Mouse (Mus musculus): Measurements from ENCODE around the gene Gm11568. TPM values are rescaled to one million over a fixed set of nuclear protein-coding genes. Genes with fewer than 3 reads are reported as not detected.

Gm11568 gene
- polyA plus RNA-seq (2017; shearing (Covaris generic)): not detected

DNA sequence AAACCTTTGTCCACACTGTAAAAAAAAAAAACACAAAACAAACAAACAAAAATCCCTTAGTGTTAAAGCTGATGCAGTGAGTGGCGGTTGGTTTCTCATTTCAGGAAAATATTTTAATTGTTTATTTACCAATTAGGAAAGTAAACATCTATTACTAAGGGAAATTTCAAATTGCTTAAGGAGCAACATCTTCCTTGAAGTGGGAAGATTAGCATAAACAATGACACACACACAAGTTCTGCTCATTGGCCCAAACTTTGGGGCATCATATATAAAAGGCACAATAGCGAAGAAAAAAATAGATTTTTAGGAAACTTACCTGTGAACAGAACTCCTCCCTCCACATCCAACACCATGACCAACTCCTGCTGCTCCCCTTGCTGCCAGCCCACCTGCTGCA lies at the start of gene Gm11568:
TSS of gene Gm11568 (plus strand) at position 301 of the 400 bp plus-strand sequence.

DNA sequence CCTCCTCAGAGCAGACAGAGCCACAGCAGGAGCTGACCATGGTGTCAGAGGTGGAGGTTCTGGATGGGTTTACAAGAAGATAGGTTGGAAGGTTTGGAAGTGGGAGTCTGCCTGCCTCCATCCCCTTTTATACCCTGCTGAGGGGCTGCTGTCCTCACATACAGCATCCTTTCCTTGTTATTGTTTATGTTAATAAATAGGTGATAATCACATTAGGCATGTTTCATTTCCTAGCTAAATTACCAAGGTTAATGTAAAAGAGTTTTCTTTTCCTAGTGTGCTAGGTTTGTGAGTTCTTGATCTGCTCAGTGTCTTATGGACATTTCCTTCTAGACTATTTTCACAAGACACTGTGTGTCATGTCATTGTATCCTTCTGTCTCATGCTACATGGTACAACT lies 47.9 kb upstream of the Gm11568 start, which contains the start of gene Krtap4-13:
TSS of gene Krtap4-13 (minus strand) at position 101 of the 400 bp plus-strand sequence.

DNA sequence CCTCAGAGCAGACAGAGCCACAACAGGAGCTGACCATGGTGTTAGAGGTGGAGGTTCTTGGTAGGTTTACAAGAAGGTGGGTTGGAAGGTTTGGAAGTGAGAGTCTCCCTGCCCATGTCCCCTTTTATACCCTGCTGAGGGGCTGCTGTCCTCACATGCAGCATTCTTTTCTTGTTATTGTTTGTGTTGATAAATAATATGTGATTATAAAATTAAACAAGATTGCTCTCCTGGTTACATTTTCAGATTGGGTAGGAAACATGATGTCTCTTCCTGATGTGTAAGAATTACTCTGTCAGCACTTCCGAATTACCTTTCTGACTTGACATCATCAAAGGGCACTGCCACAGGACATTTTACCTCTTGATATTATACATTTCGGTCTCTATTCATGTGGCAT lies 42.2 kb upstream of the Gm11568 start, which contains the start of gene Gm11564:
TSS of gene Gm11564 (minus strand) at position 101 of the 400 bp plus-strand sequence.

DNA sequence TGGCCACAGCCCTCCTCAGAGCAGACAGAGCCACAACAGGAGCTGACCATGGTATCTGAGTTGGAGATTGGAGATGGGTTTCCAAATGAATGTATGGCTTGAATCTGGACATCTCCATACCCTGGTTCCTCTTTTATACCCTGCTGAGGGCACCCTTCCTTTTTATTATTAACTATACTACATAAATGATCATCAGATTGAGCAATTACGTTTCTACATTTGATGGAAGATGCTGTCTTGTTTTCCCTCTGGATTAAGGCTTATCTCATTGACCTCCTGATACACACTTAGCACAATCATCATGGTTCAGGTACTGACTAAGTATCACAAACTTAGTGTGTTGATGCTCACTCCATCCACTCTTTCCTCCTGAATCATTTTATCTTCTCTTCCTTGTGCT lies 19.8 kb upstream of the Gm11568 start, which contains the start of gene 2300003K06Rik:
TSS of gene 2300003K06Rik (minus strand) at position 101 of the 400 bp plus-strand sequence.

DNA sequence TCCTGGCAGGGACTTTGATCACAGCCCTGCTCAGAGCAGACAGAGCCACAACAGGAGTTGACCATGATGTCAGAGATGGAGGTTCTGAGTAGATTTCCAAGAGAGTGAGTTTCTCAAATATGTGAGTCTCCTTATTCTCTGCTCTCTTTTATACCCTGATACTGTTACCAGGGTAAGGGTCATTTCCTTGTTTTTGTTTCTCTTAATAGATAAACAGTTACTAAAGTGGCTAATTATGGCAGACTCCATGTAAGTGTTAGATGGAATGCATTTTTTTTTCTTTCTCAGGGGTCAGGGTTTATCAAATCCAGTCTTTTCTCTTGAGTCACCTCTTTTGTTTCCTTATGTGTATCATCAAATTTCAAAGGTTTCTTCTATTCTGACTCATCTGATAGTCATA lies 6.2 kb upstream of the Gm11568 start, which contains the start of gene Krtap4-16:
TSS of gene Krtap4-16 (minus strand) at position 101 of the 400 bp plus-strand sequence.

DNA sequence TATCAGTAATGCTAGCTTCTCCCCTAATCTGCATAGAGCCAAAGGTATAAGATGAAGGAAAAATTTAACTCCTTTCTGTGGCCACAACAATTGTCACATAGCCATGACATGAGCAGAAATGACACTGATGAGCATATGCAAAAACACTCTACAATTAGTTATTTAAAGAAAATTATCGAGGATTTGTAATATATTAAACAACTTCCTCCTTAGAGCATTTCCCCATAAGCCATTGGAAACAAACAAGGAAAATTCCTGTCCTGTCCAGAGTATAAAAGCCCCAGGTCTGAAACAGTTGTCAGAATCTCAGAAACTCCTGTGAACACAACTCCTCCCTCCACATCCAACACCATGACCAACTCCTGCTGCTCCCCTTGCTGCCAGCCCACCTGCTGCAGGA lies 6.5 kb downstream of the Gm11568 start, which contains the start of gene Gm11559:
TSS of gene Gm11559 (plus strand) at position 301 of the 400 bp plus-strand sequence.

DNA sequence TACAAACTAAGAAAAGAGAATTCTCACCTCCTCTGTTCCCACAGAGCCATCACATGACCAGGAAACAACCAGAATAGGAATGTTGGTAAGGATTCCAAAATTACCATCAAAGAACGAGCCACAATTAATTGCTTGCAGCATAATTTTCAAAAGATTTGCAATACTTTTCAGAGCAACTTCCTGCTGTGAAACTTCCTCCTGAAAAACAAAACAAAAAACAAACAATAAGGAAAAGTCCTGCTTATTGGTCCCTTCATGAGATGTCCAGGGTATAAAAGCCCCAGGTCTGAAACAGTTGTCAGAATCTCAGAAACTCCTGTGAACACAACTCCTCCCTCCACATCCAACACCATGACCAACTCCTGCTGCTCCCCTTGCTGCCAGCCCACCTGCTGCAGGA lies 15.4 kb downstream of the Gm11568 start, which contains the start of gene Krtap9-1:
TSS of gene Krtap9-1 (plus strand) at position 301 of the 400 bp plus-strand sequence.

DNA sequence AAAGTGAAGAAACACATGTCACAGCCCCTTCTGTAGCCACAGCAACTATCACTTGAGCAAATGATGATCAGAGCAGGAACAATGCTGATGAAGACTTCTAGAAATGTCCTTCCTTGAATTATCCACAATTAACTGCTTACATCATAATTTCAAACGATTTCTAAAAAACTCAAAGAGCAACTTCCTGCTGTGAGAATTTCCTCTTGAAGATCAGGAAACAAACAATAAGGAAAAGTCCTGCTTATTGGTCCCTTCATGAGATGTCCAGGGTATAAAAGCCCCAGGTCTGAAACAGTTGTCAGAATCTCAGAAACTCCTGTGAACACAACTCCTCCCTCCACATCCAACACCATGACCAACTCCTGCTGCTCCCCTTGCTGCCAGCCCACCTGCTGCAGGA lies 21.2 kb downstream of the Gm11568 start, which contains the start of gene Gm11567:
TSS of gene Gm11567 (plus strand) at position 301 of the 400 bp plus-strand sequence.

DNA sequence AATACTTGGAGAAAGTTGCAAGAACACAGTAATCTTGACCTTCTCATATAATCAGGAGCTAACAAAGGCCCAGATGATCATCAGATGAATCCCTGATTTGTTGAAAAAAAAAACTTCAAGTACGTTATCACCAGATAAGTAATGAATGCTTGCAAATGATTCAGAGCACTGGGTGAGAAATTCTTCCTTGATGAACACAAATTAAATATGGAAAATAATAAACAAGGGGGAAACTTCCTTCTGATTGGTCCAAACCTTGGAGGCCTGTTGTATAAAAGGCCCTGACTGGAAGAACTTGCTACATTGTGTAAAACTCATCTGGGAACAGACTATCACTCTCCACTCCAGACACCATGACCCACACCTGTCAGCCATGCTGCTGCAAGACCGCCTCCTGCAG lies 49.9 kb downstream of the Gm11568 start, which contains the start of gene Krtap31-1:
TSS of gene Krtap31-1 (plus strand) at position 301 of the 400 bp plus-strand sequence.

Other genes with a start within 250 kb of the Gm11568 start
- not detected for gene Gm11937, start 247.7 kb upstream of the Gm11568 start, polyA plus RNA-seq (2017; shearing (Covaris generic))
- not detected for gene Krtap2-4, start 243.1 kb upstream of the Gm11568 start, polyA plus RNA-seq (2017; shearing (Covaris generic))
- gene Gm11562, start 237.5 kb upstream of the Gm11568 start, polyA plus RNA-seq (2017; shearing (Covaris generic)): not detected
- gene Krtap4-1, start 229.7 kb upstream of the Gm11568 start, polyA plus RNA-seq (2017; shearing (Covaris generic)): not detected
- not detected for gene Krtap4-2, start 222.8 kb upstream of the Gm11568 start, polyA plus RNA-seq (2017; shearing (Covaris generic))
- not detected for gene Krtap4-7, start 213.8 kb upstream of the Gm11568 start, polyA plus RNA-seq (2017; shearing (Covaris generic))
- gene Gm11555, start 207.7 kb upstream of the Gm11568 start, polyA plus RNA-seq (2017; shearing (Covaris generic)): not detected
- gene Gm11563, start 199.0 kb upstream of the Gm11568 start, polyA plus RNA-seq (2017; shearing (Covaris generic)): not detected
- not detected for gene Krtap4-6, start 192.0 kb upstream of the Gm11568 start, polyA plus RNA-seq (2017; shearing (Covaris generic))
- gene Gm14190, start 167.2 kb upstream of the Gm11568 start, polyA plus RNA-seq (2017; shearing (Covaris generic)): not detected
- gene Gm14180, start 123.6 kb upstream of the Gm11568 start, polyA plus RNA-seq (2017; shearing (Covaris generic)): not detected
- gene Gm11595, start 85.0 kb upstream of the Gm11568 start, polyA plus RNA-seq (2017; shearing (Covaris generic)): not detected
- not detected for gene Krtap4-8, start 77.2 kb upstream of the Gm11568 start, polyA plus RNA-seq (2017; shearing (Covaris generic))
- not detected for gene Krtap4-9, start 72.7 kb upstream of the Gm11568 start, polyA plus RNA-seq (2017; shearing (Covaris generic))
- not detected for gene Gm11596, start 64.5 kb upstream of the Gm11568 start, polyA plus RNA-seq (2017; shearing (Covaris generic))
- gene Gm11569, start 59.0 kb upstream of the Gm11568 start, polyA plus RNA-seq (2017; shearing (Covaris generic)): not detected
- gene Gm11554, start 53.5 kb upstream of the Gm11568 start, polyA plus RNA-seq (2017; shearing (Covaris generic)): not detected
- gene Krtap4-13, start 48.0 kb upstream of the Gm11568 start, polyA plus RNA-seq (2017; shearing (Covaris generic)): not detected
- gene Gm11564, start 42.3 kb upstream of the Gm11568 start, polyA plus RNA-seq (2017; shearing (Covaris generic)): not detected
- gene 2300003K06Rik, start 19.9 kb upstream of the Gm11568 start, polyA plus RNA-seq (2017; shearing (Covaris generic)): not detected
- not detected for gene Krtap4-16, start 6.3 kb upstream of the Gm11568 start, polyA plus RNA-seq (2017; shearing (Covaris generic))
- gene Gm11559, start 6.6 kb downstream of the Gm11568 start, polyA plus RNA-seq (2017; shearing (Covaris generic)): not detected
- gene Krtap9-1, start 15.5 kb downstream of the Gm11568 start, polyA plus RNA-seq (2017; shearing (Covaris generic)): not detected
- gene Gm11567, start 21.3 kb downstream of the Gm11568 start, polyA plus RNA-seq (2017; shearing (Covaris generic)): not detected
- not detected for gene Krtap31-1, start 50.0 kb downstream of the Gm11568 start, polyA plus RNA-seq (2017; shearing (Covaris generic))
- not detected for gene Gm11565, start 56.8 kb downstream of the Gm11568 start, polyA plus RNA-seq (2017; shearing (Covaris generic))
- not detected for gene Krtap31-2, start 78.4 kb downstream of the Gm11568 start, polyA plus RNA-seq (2017; shearing (Covaris generic))
- not detected for gene Krtap9-5, start 90.6 kb downstream of the Gm11568 start, polyA plus RNA-seq (2017; shearing (Covaris generic))
- not detected for gene Krtap29-1, start 121.1 kb downstream of the Gm11568 start, polyA plus RNA-seq (2017; shearing (Covaris generic))
- gene Krtap16-1, start 128.7 kb downstream of the Gm11568 start, polyA plus RNA-seq (2017; shearing (Covaris generic)): not detected
- not detected for gene Krtap17-1, start 136.1 kb downstream of the Gm11568 start, polyA plus RNA-seq (2017; shearing (Covaris generic))
- not detected for gene Krt33a, start 158.3 kb downstream of the Gm11568 start, polyA plus RNA-seq (2017; shearing (Covaris generic))
- not detected for gene Krt33b, start 172.0 kb downstream of the Gm11568 start, polyA plus RNA-seq (2017; shearing (Covaris generic))
- gene Krt34, start 183.6 kb downstream of the Gm11568 start, polyA plus RNA-seq (2017; shearing (Covaris generic)): not detected
- not detected for gene Krt31, start 192.6 kb downstream of the Gm11568 start, polyA plus RNA-seq (2017; shearing (Covaris generic))
- not detected for gene Krt32, start 230.3 kb downstream of the Gm11568 start, polyA plus RNA-seq (2017; shearing (Covaris generic))
- gene Krt35, start 238.3 kb downstream of the Gm11568 start, polyA plus RNA-seq (2017; shearing (Covaris generic)): not detected
- not detected for gene Krt36, start 247.7 kb downstream of the Gm11568 start, polyA plus RNA-seq (2017; shearing (Covaris generic))

Measured in naive thymus-derived CD4-positive, alpha-beta T cell, adult 5 months (primary cell).